Mouse (Mus musculus): ENCODE data around the gene Tmem235. TPM values are rescaled to one million over a fixed set of nuclear protein-coding genes. Genes with fewer than 3 reads are reported as not detected.

The Tmem235 gene
- total RNA-seq, 1 experiment from 2014 or later, result not detected

DNA sequence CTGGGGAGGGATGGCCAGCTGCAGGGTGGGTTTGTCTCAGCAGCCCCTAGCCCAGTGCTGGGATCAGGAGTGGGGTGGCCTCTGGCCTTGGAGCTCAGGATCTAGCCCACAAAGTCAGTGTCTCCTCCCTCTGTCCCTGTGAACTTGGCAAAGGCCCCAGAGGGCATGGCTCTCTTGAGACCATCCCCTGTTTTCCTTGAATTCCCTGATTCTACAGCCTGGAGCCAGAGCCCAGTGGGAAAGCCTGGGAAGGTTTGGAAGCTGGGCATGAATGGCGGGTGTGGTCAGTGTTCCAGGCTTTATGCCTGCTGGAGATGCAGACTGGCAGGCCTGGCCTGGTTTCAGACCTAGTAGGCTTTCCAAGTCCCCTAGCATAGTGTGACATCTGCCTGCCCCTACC, 21.7 kb downstream of the Tmem235 start:
- ATAC-seq (ENCODE audit: extremely low read depth, insufficient number of reproducible peaks, low FRiP score, poor library complexity, severe bottlenecking), result no peak

DNA sequence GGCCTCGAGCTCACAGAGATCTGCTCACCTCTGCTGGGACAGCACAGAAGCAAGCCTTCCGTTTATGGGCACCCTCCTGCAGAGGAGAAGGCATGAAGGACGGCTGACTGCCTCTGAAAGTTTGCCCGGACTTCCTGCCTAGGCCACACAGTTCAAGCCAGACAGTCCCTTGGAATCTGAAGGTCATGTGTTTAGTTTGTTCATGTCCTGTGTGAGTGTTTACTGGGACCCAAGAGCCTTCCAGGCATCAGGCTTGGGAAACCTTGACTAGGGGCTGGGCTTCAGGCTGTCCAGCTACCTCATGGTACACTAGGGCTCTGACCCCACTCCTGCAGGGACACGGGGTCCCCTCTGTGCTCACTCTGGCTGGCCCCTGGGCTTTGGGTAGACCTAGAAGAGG, 25.4 kb downstream of the Tmem235 start:
- no peak for ATAC-seq (ENCODE audit: extremely low read depth, insufficient number of reproducible peaks, low FRiP score, poor library complexity, severe bottlenecking)

DNA sequence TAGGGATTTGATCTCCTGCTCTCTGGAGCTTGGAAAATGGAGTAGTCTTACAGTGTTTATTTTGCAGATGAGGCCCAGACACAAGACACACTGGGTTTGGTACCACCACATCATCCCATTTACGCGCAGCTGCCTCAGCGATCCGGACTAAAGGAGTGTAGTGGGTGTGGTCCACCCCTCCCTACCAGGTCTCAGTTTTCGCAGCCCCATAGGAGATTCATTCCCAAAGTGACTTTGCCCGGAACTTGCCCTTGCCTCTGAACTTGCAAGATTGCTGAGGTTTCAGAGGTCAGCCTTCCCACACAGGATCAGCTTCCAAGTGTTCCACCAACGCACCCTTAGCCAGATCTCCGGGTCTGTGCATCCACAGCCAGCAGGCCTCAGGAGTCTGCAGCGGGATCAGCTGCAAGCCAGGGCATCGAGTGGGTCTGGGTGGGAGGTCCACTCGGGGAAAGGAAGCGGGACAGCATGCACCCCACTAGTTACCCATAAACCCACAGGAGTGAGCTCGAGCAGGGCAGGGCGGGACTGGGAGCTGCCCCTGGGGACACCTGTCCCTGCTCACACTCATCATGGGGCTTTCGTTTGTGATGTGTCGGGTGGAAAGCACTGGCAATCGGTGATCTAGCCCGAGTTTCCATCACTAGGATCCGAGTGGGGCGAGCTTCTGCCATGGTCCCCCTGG, 27.8 kb downstream of the Tmem235 start:
- no peak for ATAC-seq (ENCODE audit: extremely low read depth, insufficient number of reproducible peaks, low FRiP score, poor library complexity, severe bottlenecking)

DNA sequence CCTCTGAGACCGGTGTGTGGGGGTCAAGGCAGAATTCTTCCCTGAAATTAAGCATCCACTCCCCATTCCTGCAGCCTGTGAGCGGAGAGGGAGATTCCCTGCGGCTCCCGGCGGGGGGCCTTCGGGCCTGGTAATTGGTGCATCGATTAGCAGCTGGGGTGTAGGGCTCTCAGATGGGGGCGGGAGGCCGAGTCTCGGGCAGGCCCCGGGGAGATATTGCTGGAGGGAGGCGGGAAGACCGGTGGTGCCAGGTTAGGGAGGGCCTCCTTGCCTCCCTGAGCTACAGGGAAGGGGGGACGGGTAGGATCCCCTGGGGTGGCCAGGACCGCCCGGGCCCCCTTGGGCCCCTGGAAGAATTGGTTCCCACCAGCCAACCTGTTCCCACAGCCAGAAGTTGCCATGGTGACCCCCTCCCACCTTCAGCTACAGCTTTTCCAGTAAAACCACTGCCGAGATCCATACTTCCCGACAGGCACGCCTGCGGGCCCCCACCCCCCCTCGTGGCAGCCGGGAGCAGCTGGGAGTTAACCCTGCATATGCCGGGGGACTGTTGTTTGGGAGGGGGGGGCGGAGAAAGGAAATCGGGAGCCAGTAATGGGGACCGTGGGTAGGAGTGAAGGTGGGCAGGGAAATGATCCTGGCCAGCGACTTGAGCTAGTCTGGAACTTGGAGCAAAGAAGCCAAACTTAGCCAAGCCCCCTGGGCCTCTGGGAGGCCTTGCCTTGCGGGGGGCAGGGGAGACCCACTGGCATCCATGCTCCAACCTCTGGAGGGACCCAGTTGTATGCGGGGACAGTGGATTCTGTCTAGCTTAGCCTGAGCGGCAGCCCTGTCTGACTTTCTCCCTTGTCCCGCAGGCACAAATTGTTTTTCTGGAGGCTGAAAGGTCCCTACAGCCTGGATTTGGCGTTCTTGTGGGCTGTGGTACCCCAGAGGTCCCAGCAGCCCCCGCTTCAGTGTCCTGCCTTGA, 28.6 kb downstream of the Tmem235 start:
- no peak for ATAC-seq (ENCODE audit: extremely low read depth, insufficient number of reproducible peaks, low FRiP score, poor library complexity, severe bottlenecking)

DNA sequence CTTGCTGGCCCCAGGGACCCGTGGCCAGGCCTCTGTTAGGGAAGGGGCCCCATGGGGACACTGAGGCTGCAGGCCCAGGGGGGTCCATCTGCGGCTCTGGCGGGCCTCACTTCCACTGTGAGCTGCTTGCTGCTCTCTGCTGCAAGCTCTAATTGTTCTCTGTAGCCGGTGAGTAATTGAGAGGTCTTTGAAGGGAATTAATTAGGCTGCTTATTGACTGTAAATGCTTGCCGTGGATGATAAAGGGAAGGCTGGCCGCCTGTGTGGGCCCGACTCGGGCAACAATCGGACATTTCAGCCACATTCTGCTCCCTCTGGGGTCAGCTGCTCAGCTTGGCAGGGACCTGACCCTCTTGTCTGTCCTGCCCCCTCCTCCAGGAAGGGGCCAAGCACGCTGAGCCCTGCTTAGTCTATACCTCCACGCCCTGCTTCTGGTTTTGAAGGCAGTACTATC, 29.4 kb downstream of the Tmem235 start:
- no peak for ATAC-seq (ENCODE audit: extremely low read depth, insufficient number of reproducible peaks, low FRiP score, poor library complexity, severe bottlenecking)

DNA sequence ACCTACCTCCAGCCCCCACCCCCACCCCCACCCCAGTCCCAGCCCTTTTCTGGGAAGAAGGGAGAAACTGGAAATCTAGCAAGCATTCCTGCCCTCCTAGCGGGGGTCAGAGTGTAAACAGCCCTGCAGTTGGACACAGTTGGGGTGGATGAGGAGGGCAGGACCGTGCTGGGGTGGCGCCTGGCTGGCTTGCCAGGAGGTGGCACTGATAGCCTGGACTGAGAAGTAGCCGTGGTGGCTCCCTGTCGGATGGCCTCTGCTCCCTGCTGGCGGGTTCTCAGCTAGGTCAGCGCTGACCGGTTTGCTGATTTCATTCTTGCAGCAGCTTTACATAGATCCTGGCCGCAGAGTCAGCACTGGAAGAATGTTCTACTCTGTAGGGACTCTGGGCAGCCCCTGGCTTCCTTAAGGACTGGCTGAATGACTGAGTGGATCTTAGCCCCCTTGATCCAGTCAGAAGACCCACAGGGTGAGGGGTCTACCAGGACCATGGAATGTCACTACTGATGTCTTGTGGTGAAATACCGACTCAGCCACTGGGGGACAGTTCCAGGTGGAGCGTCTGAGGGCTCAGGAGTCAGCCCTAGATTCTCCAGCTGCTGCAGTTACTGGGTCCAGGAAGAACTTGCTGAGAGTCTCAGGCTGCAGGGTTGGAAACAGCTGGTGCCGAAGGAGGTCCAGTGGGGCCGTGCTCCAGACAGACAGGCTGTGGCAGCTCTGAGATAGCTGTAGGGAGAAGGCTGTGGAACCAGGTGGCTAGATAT, 30.1 kb downstream of the Tmem235 start:
- no peak for ATAC-seq (ENCODE audit: extremely low read depth, insufficient number of reproducible peaks, low FRiP score, poor library complexity, severe bottlenecking)

DNA sequence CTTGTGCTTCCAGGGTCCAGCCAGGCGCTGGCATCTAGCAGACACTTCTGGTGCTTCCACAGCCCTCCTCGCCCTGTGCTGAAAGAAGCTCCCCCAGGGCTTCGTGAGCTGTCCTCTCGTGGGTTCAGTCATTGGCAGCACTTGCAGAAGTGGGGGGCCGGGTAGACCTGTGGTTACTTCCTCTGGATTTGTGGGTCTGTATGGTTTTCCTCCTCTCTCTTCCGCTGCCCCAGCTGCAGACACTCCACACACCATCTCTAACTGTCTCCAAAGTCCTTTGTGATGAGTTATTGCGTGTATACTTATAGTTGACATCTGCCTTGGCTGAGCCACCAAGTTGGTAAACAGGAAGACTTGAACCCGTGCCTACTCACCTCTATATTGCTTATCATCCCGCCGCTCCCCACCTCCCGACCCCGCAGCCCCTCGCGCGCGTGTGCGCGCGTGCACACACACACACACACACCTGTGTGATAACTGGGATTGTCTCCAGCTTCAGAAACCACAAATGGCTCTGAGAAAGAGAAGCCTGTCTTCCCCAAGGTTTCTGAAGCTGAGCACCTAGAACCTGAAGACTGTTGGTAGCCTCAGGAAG, 31.1 kb downstream of the Tmem235 start:
- no peak for ATAC-seq (ENCODE audit: extremely low read depth, insufficient number of reproducible peaks, low FRiP score, poor library complexity, severe bottlenecking)

DNA sequence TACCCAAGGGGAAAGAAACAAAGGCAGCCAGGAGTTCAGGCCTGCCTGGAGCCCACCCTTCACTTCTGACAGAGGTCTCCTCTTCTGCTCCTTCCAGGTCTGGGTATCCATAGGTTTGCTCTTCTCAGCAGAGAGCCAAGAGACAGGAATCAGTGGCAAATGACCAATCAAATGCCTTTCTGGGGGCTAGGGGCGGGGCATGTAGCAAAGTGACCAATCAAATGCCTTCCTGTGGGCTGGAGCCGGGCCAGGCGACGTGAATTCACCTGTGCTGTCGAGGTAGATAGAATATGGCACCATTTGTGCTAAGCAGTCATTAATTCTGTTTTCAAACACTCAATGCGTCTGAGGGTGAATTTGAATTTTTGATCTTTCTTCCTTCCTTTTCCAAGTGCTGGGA, 31.6 kb downstream of the Tmem235 start:
- ATAC-seq (ENCODE audit: extremely low read depth, insufficient number of reproducible peaks, low FRiP score, poor library complexity, severe bottlenecking), result no peak

DNA sequence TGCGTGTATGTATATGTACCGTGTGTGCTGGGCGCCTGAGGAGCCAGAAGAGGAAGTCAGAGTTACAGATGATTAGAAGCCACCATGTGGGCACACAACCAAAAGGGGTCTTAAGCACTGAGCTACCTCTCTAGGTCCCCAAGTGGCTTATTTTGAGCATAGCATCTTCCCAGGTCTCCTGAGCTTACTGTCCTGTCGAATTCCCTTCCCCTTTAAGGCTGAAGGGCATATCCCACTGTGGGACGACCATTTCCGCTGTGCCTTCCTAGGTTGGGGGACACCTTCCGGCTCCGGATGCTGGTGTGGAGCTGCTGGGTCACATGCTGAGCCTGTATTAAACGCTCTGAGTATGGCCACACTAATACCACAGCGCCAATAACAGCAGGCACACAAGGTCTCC, 34.1 kb downstream of the Tmem235 start:
- ATAC-seq (ENCODE audit: extremely low read depth, insufficient number of reproducible peaks, low FRiP score, poor library complexity, severe bottlenecking), result no peak; the same call in 1 of the 2 replicates

DNA sequence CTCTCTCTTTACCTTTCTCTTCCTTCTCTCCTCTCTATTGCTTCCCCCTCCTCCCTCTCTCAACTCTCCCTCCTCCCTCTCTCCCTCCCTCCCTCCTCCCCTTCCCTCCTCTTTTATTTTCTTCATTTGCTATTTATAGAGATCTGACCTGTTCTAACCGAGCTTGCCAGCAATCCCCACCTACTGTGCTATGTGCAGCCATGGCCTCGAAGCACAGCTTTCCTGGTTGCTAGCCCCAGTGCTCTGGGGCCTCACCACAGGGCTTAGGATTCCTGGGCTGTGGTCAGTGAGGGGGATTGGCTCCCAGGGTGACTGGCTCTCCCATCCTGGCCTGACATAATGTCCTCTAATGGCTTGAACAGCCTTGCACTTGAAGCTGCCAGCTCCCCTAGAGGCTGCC, 36.0 kb downstream of the Tmem235 start:
- no peak for ATAC-seq (ENCODE audit: extremely low read depth, insufficient number of reproducible peaks, low FRiP score, poor library complexity, severe bottlenecking)

DNA sequence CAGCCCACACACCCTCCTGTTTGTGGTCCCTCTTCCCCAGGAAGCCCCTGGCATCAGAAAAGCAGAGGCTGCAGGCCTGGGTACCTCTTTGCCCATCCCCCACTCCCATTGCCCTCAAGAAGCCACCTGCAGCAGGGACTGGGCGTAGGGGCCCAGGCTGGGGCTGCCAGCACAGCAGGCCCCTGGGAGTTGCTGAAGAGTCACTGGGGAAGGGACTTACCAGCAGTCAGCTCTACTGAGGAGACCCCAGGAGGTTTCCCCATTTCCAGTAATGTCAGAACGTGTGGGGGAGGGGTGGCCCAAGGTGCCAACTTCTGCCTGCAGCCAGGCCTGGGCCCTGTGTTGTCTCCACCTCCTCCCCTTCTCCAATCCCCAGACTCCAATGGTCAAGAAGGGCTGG, 41.7 kb downstream of the Tmem235 start:
- ATAC-seq (ENCODE audit: extremely low read depth, insufficient number of reproducible peaks, low FRiP score, poor library complexity, severe bottlenecking), result 0 out of 2 replicates have a peak, but pooled peaks have one; percentile 6

DNA sequence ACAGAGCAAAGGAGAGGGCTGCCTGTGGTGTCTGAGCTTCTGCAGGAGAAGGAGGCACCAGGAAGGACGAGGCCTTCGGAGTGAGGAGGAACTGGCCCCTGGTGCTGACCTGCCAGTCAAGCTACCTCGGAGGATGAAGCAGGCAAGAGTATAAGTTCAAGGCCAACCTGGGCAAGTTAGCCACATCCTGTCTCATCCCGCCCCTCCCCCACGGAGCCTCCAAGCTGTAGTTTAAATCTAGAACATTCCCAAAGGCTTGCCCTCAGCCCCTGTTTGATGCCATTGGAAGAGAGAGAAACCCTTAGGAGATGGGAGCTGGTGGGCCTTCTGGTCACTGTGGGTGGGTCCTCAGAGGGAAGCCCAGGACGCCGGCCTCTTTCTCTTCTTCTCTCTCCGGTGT, 43.9 kb downstream of the Tmem235 start:
- no peak for ATAC-seq (ENCODE audit: extremely low read depth, insufficient number of reproducible peaks, low FRiP score, poor library complexity, severe bottlenecking)

DNA sequence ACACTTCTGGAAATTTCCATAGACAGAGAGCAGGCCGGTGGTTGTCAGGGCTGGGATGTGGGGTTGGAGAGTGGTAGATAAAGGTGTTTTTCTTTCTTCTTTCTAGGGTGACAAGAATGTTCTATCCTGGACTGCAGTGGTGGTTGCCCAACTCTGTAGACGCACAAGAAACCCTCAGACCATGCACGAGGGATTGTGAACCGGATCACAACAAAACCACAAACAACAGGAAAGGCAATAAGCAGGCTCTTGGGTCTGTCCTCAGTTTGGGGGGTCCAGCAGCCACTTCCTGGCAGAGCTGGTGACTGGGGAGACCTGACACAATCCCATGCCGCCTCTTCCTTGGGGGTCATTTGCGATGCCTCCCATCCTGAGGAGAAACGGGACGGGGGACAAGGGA, 48.8 kb downstream of the Tmem235 start:
- no peak for ATAC-seq (ENCODE audit: extremely low read depth, insufficient number of reproducible peaks, low FRiP score, poor library complexity, severe bottlenecking)

DNA sequence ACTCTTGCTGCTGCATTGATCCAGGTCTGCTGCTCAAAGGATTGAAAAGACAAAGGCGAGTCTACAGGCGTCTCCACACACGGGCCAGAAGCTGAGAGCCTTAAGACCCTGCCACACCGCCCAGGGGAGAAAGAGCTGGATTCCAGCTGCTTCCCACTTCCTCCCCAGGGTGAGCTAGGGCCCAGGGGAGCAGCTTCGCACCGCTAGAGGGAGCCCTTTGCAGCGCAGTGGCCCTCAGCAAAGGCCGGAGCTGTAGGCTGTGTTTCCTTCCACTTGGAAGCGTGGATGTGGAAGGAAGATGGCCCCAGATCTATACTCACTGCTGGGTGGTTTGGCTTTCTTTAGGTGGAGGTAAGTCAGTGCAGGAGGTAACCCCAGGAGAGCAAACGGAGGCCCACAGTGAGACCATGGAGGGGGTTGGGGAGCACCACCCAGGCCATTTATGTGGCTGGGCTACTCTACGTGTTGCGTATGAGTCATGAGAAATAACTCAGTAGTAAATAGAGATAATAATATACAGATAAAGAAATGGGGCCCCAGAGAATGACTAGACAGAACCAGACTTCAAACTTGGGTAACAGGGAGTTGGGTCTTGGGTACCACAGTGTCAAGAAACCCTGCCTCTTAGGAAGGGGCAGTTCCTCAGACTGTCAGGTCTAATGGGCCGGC, 52.3 kb downstream of the Tmem235 start:
- peak; percentile 70 for ATAC-seq (ENCODE audit: extremely low read depth, insufficient number of reproducible peaks, low FRiP score, poor library complexity, severe bottlenecking)

DNA sequence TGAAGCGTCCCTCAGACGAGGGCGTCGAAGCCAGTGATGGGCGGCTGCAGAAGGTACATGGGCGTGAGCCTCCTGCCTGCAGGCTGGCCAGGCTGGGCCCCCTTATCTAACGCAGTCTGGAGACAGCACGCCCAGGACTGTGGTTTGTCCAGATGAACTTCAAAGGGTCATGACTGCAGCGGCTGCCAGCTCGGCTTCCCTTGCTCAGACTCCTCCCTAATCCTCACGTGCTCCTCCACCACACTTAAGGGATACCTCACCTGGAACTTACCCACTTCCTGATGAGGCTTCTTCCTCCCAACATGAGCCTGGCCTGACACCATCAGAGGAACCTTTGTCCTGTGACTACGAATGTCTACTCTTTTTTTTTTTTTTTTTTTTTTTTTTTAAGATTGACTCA, 54.0 kb downstream of the Tmem235 start:
- no peak for ATAC-seq (ENCODE audit: extremely low read depth, insufficient number of reproducible peaks, low FRiP score, poor library complexity, severe bottlenecking)

All from neutrophil, adult 5-6 weeks (primary cell).